Mouse (Mus musculus) gastrocnemius, postnatal 4 days (tissue): ENCODE measurements around the gene Eef2k. TPM values are rescaled to one million over a fixed set of nuclear protein-coding genes. Genes with fewer than 3 reads are reported as not detected.
"Not testable (repeated sequence)": the region's sequence is repeated elsewhere in the genome, so short reads cannot be mapped to it uniquely, and the experiment has no call there.

ENCODE experiments used
- DNase-seq, 2 experiments: peaks; one replicate each; pipeline ENCODE4 v3.0.0; 2021 to 2022; ENCODE audit warnings: low spot score in 2 of 2, mixed read lengths in 2 of 2
- total RNA-seq, 2 experiments: library from RNA; stranded (reverse); gene quantifications; 2 replicates each; pipeline ENCODE4 v1.2.3; 2021

Gene Eef2k
- total RNA-seq, 2 experiments from 2014 or later, result 77.1 TPM

GRCm38 (mm10) chr7:120933680-120934195 is 91.1 kb downstream of the Eef2k start:
- DNase-seq, result no peak

- no peak for DNase-seq
Measured at GRCm38 (mm10) chr7:120934716-120935115, 92.1 kb downstream of the Eef2k start.

- no peak for DNase-seq
Measured at GRCm38 (mm10) chr7:120936522-120936921, 93.9 kb downstream of the Eef2k start.

GRCm38 (mm10) chr7:120938206-120938605 is 95.6 kb downstream of the Eef2k start:
- DNase-seq, result no peak

- no peak for DNase-seq
Measured at GRCm38 (mm10) chr7:120940343-120940742, 97.7 kb downstream of the Eef2k start.

GRCm38 (mm10) chr7:120941214-120941613 is 98.6 kb downstream of the Eef2k start:
- DNase-seq, result no peak

GRCm38 (mm10) chr7:120942506-120942905 is 99.9 kb downstream of the Eef2k start:
- DNase-seq, result no peak

- DNase-seq, result no peak
Measured at GRCm38 (mm10) chr7:120943936-120944509, 101.4 kb downstream of the Eef2k start.

GRCm38 (mm10) chr7:120953591-120953990 is 111.0 kb downstream of the Eef2k start:
- not testable (repeated sequence) for DNase-seq

Other genes starting within 250 kb of the Eef2k start
- gene Uqcrc2, start 207.7 kb upstream of the Eef2k start, total RNA-seq, result 100 to 1,000 TPM; 395 to 428 TPM
- not detected for gene Pdzd9, start 172.5 kb upstream of the Eef2k start, total RNA-seq
- gene Mosmo, start 165.2 kb upstream of the Eef2k start, total RNA-seq, result 10 to 100 TPM; 25.6 to 31.3 TPM
- gene Vwa3a, start 103.5 kb upstream of the Eef2k start, total RNA-seq, result under 1 TPM; 0.67 to 0.74 TPM
- under 1 TPM in 1 of 2 experiments, not detected in 1; 0.54 TPM for gene Gm5737, start 30.5 kb upstream of the Eef2k start, total RNA-seq
- gene Polr3e, start 74.9 kb downstream of the Eef2k start, total RNA-seq, result 10 to 100 TPM; 18.2 to 23.1 TPM
- gene Cdr2, start 139.5 kb downstream of the Eef2k start, total RNA-seq, result 10 to 100 TPM; 14.0 TPM
- not detected for gene Mfsd13b, start 139.7 kb downstream of the Eef2k start, total RNA-seq
- 10 to 100 TPM; 75.2 to 77.8 TPM for gene Mettl9, start 191.6 kb downstream of the Eef2k start, total RNA-seq
- 1 to 10 TPM; 1.6 to 1.8 TPM for gene Igsf6, start 231.7 kb downstream of the Eef2k start, total RNA-seq
- 1 to 10 TPM; 2.9 TPM for gene Otoa, start 238.8 kb downstream of the Eef2k start, total RNA-seq